Mouse (Mus musculus) mesoderm, embryonic 11.5 days (tissue): ENCODE results near the gene Kdm5b.

ENCODE experiments used
- DNase-seq: peaks from one replicate; pipeline ENCODE4 v3.0.0-alpha.2; 2012; ENCODE audit warnings: low read depth, low spot score

Gene Kdm5b

GRCm38 (mm10) chr1:134549632-134550132 lies 10.3 kb upstream of the Kdm5b start, which contains the start of gene Mgat4e:
Gene Mgat4e, minus strand, starts transcription at chr1:134549682.
- DNase-seq: no peak

- DNase-seq: no peak
Observed at GRCm38 (mm10) chr1:134551869-134552268, 8.1 kb upstream of the Kdm5b start.

- no peak for DNase-seq
Observed at GRCm38 (mm10) chr1:134552396-134552795, 7.6 kb upstream of the Kdm5b start.

GRCm38 (mm10) chr1:134555240-134555870 lies 4.6 kb upstream of the Kdm5b start:
- no peak for DNase-seq

GRCm38 (mm10) chr1:134555871-134556670 lies 3.9 kb upstream of the Kdm5b start:
- DNase-seq: peak; percentile 20

- DNase-seq: peak; percentile 96
Observed at GRCm38 (mm10) chr1:134556671-134557218, 3.2 kb upstream of the Kdm5b start.

GRCm38 (mm10) chr1:134558511-134558910 lies 1.5 kb upstream of the Kdm5b start:
- no peak for DNase-seq

- DNase-seq: no peak
Observed at GRCm38 (mm10) chr1:134559226-134559625, 745 bp upstream of the Kdm5b start.

- no peak for DNase-seq
Observed at GRCm38 (mm10) chr1:134560396-134560795, 425 bp downstream of the Kdm5b start.

- peak; percentile 55 for DNase-seq
Observed at GRCm38 (mm10) chr1:134560801-134561769, 1.1 kb downstream of the Kdm5b start.

GRCm38 (mm10) chr1:134561770-134562143 lies 1.8 kb downstream of the Kdm5b start:
- DNase-seq: no peak

GRCm38 (mm10) chr1:134562457-134562856 lies 2.5 kb downstream of the Kdm5b start:
- DNase-seq: no peak

GRCm38 (mm10) chr1:134563726-134564125 lies 3.8 kb downstream of the Kdm5b start:
- no peak for DNase-seq

- no peak for DNase-seq
Observed at GRCm38 (mm10) chr1:134567511-134567910, 7.5 kb downstream of the Kdm5b start.

- no peak for DNase-seq
Observed at GRCm38 (mm10) chr1:134570171-134570570, 10.2 kb downstream of the Kdm5b start.

- DNase-seq: no peak
Observed at GRCm38 (mm10) chr1:134570631-134571030, 10.7 kb downstream of the Kdm5b start.

GRCm38 (mm10) chr1:134573300-134573931 lies 13.4 kb downstream of the Kdm5b start:
- DNase-seq: no peak

GRCm38 (mm10) chr1:134573932-134574315 lies 14.0 kb downstream of the Kdm5b start:
- DNase-seq: no peak

- no peak for DNase-seq
Observed at GRCm38 (mm10) chr1:134577384-134578120, 17.6 kb downstream of the Kdm5b start.

- no peak for DNase-seq
Observed at GRCm38 (mm10) chr1:134580796-134581195, 20.8 kb downstream of the Kdm5b start.
